Mouse (Mus musculus) adrenal gland, adult 18-20 months (tissue): ENCODE results near the gene Mcmbp. TPM values are rescaled to one million over a fixed set of nuclear protein-coding genes. Genes with fewer than 3 reads are reported as not detected.

Experiments used
- total RNA-seq, 2 experiments: library from RNA; stranded (reverse); gene quantifications; 1 replicate in 1 of 2; 2 replicates in 1 of 2; pipeline ENCODE4 v1.2.3; 2021

Gene Mcmbp
- total RNA-seq, 2 experiments from 2014 or later = 29.4 to 34.5 TPM

Other genes with a start within 250 kb of the Mcmbp start
- gene Bag3, start 216.9 kb downstream of the Mcmbp start, total RNA-seq = 100 to 1,000 TPM; 316 to 330 TPM
- gene Inpp5f, start 129.2 kb downstream of the Mcmbp start, total RNA-seq = 10 to 100 TPM; 14.9 to 19.0 TPM
- gene Sec23ip, start 4.4 kb upstream of the Mcmbp start, total RNA-seq = 10 to 100 TPM; 41.7 to 46.2 TPM